Comparison of ENCODE assay signal across 8 mouse cellular contexts in genomic region chr13:46571141-46571592, GRCm38 (mm10).
DNase-seq lines count a peak whose midpoint lies in the region; ATAC-seq lines count a peak whose summit lies in the region.

No protein-coding gene starts in this region.

- peak; percentile 32 for DNase-seq in gastrocnemius, adult 18-20 months (ENCODE audit: low spot score)
- DNase-seq in gastrocnemius, postnatal 4 days (ENCODE audit: low spot score in 2 of 2) = no peak
- DNase-seq in cerebellum, postnatal 36 days = peak; percentile 49 to 59
- DNase-seq in heart, adult 8-10 months (ENCODE audit: low spot score) = peak; percentile 26
- peak; percentile 58 to 70 for DNase-seq in layer of hippocampus, adult 8-10 months (ENCODE audit: low spot score in 2 of 2)
- peak; percentile 50 for DNase-seq in retina, adult 2 months (ENCODE audit: low read depth, low spot score)
- no peak for DNase-seq in adipocyte (ENCODE audit: low spot score)

- H3K4me2 ChIP-seq in lung, embryonic 15.5 days = peak overlapping the region; percentile 48

- no peaks in the 10 kb centered on the region for H3K9me3 ChIP-seq in lung, embryonic 15.5 days

- H3K27ac ChIP-seq in lung, embryonic 15.5 days = peak overlapping the region; percentile 45

- WGBS in lung, embryonic 15.5 days = 3% methylated on average over 12 of the region's 12 CpGs

- H3K36me3 ChIP-seq in lung, embryonic 15.5 days = no peaks in the 10 kb centered on the region

- H3K27me3 ChIP-seq in lung, embryonic 15.5 days = no peaks in the 10 kb centered on the region

- H3K4me3 ChIP-seq in lung, embryonic 15.5 days = no peak overlapping the region

- H3K4me1 ChIP-seq in lung, embryonic 15.5 days = peaks cover 10% of the 10 kb centered on the region

- ATAC-seq in lung, embryonic 15.5 days (ENCODE audit: borderline replicate concordance, extremely low read depth, low FRiP score, low TSS enrichment) = peak; percentile 42; the same call in 1 of the 2 replicates

- H3K9ac ChIP-seq in lung, embryonic 15.5 days = no peak overlapping the region

Comparison
In these comparisons a context has a peak if more than half of its experiments do, and no peak if none do; other contexts are left out.
1. DNase-seq: peak in gastrocnemius, adult 18-20 months (single experiment), cerebellum, postnatal 36 days (2 of 2), heart, adult 8-10 months (single experiment), layer of hippocampus, adult 8-10 months (2 of 2) and retina, adult 2 months (single experiment); none in gastrocnemius, postnatal 4 days (0 of 2) and adipocyte (single experiment).